Mouse (Mus musculus) right cerebral cortex, postnatal 4 days (tissue): ENCODE results near the gene Ddah1.

Source experiments
- DNase-seq: peaks from one replicate; pipeline ENCODE4 v3.0.0-alpha.2; 2022

Ddah1 gene

DNA sequence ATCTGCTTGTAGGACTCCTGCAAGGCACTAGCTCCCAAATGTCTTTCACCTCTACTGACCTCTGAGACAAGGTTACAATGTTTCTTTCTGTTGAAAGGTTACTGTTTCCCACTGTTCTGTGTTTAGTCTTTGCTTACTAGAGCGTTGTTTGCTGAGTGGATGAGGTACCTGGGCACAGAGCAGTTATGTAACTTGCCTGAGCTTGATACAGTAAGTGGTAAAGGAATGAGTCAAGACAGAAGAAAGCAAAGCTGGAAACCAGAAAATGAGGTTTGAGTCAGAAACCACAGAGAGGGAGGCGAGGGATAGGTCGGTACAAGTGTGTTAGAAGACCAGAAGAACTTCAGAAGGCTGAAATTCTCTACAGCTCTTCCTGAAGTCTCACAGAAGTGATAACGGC lies 158.4 kb downstream of the Ddah1 start:
- no peak for DNase-seq

DNA sequence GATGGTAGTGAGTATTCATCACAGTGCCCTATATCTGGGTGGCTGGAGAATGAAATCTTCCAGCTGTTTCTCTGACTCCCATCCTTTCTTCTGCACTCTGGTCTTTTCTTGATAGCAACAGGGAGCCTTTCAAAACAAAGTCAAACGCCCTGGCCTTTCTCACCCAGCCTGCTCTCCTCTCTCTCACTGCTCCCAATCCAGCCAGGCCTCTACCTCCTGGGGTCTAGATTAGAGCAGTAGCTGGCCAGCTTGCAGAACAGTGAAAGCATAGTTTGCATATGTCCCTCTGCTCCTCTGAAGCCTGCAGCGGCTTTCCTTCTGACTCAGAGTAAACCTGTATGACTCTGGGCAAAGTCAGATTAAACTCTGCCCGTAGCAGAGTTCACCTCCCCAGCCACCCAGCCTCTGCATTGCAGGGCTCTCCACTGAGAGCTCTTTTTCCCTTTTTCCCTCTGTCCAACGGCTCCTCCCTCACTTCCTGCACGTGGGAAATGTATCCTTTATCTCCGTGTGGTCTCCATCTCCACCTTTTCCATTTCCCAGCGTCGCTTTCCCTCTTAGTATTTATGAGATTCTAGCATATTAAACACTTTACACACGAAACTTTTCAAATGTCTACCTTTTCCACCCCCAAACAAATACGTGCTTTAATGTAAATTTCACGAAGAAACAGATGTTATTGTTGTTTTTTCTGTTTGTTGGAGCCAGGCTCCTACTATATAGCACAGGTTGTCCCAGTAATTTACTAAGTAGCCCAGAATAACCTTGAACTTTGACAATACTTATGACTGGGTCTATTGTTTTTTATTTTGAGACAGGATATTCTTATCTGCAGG lies 163.8 kb downstream of the Ddah1 start, which contains the start of gene Bcl10:
Bcl10 (plus strand) TSS at position 786 of the 836 bp plus-strand sequence.
- DNase-seq: no peak

DNA sequence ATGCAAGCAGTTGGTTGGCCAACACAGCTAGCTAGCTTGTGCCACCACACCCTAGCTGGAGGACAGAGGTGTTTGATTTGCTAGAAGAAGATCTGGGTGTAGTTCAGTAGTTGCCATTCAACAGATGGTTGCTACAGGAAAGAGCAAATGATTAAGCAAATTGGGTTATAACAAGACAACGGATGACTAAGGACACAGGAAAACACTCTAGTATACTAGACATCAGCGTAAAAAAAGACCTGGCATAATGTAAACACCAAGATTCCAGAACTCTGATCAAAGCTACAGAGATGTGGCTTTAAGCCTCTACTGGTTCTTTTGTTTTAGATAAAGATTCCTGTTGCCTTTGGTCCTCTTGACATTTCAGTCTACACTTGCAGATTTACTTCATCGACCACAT lies 164.5 kb downstream of the Ddah1 start:
- no peak for DNase-seq

DNA sequence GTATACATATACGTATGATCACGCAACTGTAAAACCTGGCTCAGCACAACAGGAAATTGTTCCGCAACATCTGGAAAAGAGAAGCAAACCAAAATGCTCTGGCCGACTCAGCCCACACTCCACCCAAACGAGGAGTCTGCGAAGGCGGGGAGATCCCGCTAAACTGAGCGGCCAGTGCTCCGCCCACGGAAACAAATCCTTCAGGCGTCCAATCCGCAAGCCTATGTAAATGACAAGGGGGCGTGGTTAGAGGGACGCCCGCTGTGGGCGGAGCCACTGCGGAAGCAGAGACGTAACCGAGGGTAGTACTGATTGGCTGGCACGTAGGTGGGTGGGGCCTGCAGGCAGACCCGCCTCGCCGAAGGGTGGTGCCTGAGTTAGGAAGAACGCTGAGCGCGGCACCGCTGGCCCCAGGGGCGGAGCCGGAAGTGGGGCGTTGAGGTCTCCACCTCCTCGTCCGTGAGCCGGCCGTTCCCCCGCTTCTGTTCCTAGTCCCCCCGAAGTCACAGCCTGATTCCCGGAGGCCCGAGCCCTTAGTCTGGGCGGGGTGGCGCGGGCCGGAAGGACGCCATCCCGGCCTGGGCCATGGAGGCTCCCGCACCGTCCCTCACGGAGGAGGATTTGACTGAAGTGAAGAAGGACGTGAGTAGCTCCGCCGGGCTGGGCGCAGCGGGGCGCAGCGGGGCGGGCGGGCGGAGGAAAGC lies 165.6 kb downstream of the Ddah1 start:
- peak; percentile 95 for DNase-seq

DNA sequence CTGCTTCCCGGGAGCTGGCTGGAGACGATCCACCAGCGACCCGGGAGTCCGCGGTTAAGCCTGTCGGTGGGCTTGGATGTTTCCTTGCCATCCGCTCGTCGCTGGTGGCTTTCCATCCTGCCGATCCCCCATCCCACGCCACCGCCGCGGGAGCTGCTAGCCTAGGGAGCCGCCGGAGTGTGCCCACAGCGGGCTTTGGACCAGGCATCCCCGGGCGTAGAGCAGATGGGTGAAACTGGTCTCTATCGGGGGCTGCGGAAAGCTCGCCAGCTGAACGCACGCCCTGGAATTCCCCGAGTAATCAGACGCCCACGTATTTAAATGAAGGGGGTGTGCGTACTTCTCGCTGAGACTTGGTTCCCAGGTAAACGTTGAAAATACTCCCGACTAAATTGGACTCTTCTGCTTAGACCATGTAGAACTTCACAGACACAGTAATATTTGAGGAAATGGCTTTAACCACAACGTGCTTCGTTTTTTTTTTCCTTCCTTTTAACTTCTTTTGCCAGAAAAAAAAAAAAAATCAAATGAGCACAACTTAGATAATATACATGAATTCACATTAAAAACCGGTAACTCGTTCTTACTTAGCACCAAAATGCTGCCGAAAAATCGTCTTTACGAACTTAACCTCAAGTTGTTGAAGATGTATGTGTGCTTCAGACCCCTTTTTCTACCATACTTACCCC lies 166.3 kb downstream of the Ddah1 start:
- peak; percentile 60 for DNase-seq

DNA sequence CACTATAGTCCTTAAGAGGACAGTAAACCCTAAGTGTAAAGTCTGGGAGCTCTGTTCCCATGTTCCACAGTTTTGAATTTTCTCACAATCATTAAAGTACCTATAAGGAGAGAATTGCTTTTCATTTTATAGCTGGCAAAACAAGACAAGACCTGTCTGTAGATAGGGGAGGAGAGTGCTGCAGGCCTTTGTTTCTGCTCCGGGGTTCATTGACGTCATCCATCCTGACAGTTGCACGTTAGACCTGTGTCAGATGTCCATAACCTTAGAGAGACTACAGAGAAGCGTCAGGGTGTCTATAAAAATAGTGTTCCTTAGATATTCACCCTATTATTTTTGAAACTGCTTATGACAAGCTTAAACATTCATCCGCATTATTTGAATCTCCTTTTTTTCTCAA lies 167.0 kb downstream of the Ddah1 start:
- no peak for DNase-seq

DNA sequence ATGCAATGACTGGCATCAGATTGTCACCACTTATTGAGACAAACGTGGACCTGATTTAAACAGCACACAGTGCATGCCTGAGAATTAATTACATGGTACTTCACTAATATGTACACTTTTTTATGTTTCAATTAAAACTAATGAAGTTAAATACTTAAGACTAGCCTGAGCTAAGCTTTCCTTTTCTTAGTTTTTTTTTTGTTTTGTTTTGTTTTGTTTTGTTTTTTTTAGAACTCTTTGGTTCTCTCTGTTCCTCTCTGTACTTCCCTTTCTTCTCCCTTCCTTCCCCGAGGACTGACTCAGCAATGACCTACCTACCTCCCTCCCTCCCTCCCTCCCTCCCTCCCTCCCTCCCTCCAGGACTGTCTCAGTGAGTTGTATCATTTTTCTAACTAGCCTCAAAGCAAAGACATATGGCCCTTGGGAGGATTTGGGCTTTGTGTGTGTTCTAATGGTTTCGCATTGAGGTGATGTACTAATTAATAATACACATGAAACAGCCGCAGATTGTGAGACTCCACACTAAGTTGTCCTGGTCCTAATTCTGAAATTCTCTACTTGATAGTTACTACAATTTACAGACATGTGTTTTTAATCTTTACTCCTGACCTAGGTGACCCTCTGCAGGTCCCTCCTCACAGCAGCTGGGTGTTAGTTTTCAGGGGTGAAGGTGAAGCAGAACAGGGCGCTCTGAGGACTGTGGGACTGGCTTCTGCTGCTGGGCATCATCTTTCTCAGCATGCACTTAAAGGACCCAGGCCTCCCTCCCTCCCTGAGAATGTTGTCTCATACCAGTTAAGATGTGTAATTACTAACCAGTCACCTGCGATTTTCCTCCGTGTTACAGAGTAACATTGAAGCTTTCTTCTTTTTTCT lies 171.3 kb downstream of the Ddah1 start:
- no peak for DNase-seq

DNA sequence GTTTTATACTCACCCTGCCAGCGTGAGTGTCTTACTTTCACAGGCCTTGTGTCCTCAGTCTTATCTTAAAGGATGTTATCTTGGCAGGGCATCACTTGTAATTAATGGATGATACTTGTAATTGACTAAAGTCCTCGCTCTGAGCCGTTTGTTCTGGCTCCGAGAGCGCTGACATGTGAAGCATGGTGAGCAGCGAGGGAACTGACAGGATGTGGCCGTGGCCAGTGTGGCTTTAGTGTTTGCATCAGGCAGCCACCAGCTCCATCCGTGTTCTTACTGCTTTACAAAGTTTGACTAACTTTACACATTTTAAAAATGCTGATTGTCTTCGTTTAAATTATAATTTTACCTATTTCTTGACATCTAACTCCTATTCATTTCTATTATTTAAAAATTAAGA lies 175.4 kb downstream of the Ddah1 start:
- no peak for DNase-seq

DNA sequence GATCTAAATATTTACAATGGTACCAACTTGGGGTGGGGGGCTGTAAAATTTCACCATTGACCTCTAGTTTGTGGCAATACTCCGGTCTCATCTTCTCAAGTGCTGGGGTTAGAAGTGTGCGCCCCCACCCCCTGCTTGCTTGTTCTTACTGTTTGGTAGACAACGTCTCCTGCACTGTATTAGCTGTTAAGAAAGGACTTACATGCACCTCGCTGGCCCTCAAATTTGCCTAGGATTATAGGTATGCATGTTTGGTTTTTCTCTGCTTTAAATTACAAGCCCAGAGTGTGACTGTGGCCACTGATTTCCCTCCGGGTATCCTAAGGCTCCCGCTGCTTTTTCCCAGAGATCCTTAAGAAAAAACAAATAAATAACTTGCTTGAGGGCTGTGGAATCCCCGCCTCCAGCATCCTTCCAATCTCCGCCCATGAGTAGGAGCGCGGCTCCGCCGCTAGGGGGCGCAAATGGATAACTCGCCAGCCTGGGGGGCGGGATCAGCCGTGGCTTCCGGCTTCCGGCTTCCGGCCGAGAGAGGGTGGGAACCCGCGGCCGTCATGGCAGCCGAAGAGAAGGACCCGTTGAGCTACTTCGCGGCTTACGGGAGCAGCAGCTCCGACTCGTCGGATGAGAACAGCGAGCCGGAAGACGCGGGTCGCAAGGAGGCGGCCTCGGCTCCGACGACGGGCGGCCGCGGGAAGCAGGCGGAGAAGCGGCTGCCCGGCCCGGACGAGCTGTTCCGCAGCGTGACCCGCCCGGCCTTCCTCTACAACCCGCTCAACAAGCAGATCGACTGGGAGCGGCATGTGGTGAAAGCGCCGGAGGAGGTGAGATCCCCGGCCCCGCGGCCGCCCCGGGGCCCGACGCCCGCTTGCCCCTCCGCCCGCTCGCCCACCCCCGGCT lies 179.3 kb downstream of the Ddah1 start, which contains the start of gene 2410004B18Rik:
2410004B18Rik (plus strand) TSS at position 510 of the 900 bp plus-strand sequence.
- DNase-seq: peak; percentile 96

DNA sequence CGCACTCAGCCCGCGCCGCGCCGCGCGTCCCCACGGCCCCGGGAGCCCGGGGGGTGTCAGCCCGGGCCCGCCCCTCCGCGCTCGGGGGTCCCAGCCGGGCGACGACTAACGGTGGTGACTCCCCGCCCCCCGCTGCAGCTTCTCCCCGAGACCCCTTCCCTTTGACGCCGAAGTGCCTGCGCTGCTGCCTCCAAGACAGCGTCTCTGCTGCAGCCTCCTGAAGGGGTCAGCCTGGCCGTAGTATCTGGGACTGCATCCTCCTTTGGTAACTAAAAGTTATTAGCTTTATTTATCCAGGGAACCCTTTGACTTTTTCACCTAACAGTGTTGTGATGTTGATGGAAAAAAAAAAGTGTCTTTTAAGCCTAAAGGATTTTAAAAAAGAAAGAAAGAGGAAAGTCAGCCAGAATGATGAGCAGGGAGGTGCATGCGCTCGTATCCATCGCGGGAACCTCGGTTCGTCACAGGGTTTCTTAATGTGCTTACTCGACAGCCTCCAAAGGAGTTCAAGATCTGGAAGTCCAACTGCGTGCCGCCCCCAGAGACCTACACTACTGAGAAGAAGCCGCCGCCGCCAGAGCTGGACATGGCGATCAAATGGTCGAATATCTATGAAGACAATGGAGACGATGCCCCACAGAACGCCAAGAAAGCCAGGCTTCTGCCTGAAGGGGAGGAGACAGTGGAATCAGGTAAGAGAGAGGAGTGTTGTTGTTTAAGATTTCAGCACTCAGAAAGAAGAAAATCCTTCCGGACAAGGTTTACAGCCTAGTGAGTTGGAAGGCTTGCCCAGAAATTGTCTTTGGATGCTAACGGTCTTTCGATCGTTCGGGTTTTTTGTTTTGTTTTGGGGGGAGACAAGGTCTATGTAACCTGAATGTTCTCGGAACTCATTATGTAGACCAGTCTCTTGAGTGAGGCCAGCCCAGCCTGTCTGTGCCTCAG lies 180.2 kb downstream of the Ddah1 start:
- peak; percentile 21 for DNase-seq

DNA sequence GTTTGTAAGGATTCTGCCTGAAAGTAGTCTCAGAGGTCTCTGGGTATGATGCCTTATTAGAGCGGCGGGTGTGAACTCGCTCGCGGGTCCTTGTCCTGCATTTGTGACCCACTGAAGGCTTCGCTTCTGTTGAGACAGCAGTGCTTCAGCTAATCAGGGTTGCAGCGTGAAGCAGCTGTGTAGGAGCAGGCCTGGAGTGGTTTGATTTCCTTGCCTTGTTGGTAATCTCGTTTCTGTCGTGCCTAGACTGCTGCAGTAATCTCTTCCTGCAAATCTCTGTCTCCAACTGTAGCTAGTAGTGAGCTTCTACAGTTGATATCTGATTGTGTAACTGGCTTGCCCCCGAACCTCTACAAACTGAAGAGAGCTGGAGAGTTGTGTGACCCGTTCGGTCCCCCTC lies 180.9 kb downstream of the Ddah1 start:
- DNase-seq: no peak

DNA sequence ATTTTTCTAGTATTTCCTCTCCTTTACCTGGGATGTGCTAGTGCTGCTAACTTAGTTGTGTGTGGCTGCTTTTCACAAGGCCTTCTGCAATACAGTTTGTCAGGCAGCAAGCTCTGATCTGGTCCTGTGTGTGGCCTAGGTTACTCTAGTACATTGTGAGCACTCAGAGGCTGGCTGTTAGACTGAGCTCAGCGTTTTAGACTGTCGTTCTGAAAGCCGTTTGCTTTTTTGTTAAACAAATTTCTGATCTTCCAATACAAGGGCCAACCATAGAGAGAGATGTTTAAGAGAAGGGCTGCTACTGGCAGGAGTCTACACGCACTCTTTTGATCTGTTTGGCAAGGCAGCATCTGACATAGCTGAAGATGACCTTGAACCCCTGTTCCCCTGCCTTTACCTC lies 181.5 kb downstream of the Ddah1 start:
- DNase-seq: no peak

DNA sequence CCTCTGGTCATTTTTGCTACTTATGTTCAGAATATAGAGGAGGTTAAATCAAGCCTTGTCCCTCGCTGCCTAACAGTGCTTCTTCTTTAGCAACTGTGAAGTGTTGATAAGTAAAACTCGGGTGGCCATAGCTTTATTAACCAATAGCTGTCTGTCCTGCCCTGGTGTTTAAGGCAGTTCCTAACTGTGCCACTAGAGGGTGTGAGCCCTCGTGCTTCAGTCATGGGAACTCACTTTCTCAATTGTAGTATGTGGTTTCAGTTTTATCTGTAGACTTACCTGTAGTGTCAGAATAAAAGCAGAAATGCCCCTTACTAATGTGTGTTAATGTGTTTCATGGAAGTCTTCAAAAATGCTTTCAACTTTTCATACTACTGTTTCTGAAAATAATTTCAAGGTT lies 183.5 kb downstream of the Ddah1 start:
- DNase-seq: peak; percentile 64
